Mouse (Mus musculus): ENCODE results near the gene Rtraf. TPM values are rescaled to one million over a fixed set of nuclear protein-coding genes. Genes with fewer than 3 reads are reported as not detected.

The Rtraf gene
- polyA plus RNA-seq, 1 experiment from 2014 or later: 244 TPM

- H3K9ac ChIP-seq (replicated peaks): no peak overlapping the region
- H3K27ac ChIP-seq: no peak overlapping the region
- 0 out of 2 replicates have a peak, but pooled peaks cover 6% of the 10 kb centered on the region for H3K27me3 ChIP-seq
- H3K4me3 ChIP-seq (replicated peaks): no peak overlapping the region
- peaks cover 15% of the 10 kb centered on the region for H3K36me3 ChIP-seq
- H3K9me3 ChIP-seq: no peaks in the 10 kb centered on the region
- ATAC-seq (ENCODE audit: insufficient number of reproducible peaks, insufficient read depth, low FRiP score, low TSS enrichment, low read depth): no peak
- WGBS: 79% methylated on average over 11 of the region's 11 CpGs
- H3K4me2 ChIP-seq: no peak overlapping the region
- peaks cover 11% of the 10 kb centered on the region for H3K4me1 ChIP-seq (replicated peaks)
Measured at GRCm38 (mm10) chr14:19825481-19825880, 1.9 kb upstream of the Rtraf start.

- H3K27ac ChIP-seq: no peak overlapping the region
- no peaks in the 10 kb centered on the region for H3K27me3 ChIP-seq
- peaks cover 41% of the 10 kb centered on the region for H3K36me3 ChIP-seq
- H3K4me3 ChIP-seq (replicated peaks): no peak overlapping the region
- whole genome bisulfite sequencing: 97% methylated on average over 5 of the region's 5 CpGs
- H3K9me3 ChIP-seq: no peaks in the 10 kb centered on the region
- peaks cover 11% of the 10 kb centered on the region for H3K4me1 ChIP-seq (replicated peaks)
- no peak overlapping the region for H3K4me2 ChIP-seq
- ATAC-seq (ENCODE audit: insufficient number of reproducible peaks, insufficient read depth, low FRiP score, low TSS enrichment, low read depth): no peak
- H3K9ac ChIP-seq (replicated peaks): no peak overlapping the region
Measured at GRCm38 (mm10) chr14:19821686-19822085, 1.9 kb downstream of the Rtraf start.

GRCm38 (mm10) chr14:19817949-19818348 is 5.7 kb downstream of the Rtraf start:
- Histone ChIP-seq H3K4me3 (replicated peaks) (no peak overlapping the region), H3K36me3 (peaks cover 76% of the 10 kb centered on the region), H3K4me2 (no peak overlapping the region), H3K27me3 (no peaks in the 10 kb centered on the region), H3K27ac (no peak overlapping the region), H3K9me3 (no peaks in the 10 kb centered on the region), H3K9ac (replicated peaks) (no peak overlapping the region), H3K4me1 (replicated peaks) (peaks cover 7% of the 10 kb centered on the region)
- no peak for ATAC-seq (ENCODE audit: insufficient number of reproducible peaks, insufficient read depth, low FRiP score, low TSS enrichment, low read depth)
- 8% methylated on average over 1 of the region's 1 CpGs for WGBS

- no peaks in the 10 kb centered on the region for H3K4me1 ChIP-seq (replicated peaks)
- H3K9ac ChIP-seq (replicated peaks): no peak overlapping the region
- H3K4me3 ChIP-seq (replicated peaks): no peak overlapping the region
- no peaks in the 10 kb centered on the region for H3K27me3 ChIP-seq
- no peak overlapping the region for H3K4me2 ChIP-seq
- H3K9me3 ChIP-seq: no peaks in the 10 kb centered on the region
- ATAC-seq (ENCODE audit: insufficient number of reproducible peaks, insufficient read depth, low FRiP score, low TSS enrichment, low read depth): no peak
- 89% methylated on average over 2 of the region's 2 CpGs for WGBS
- H3K36me3 ChIP-seq: peaks cover 75% of the 10 kb centered on the region
- no peak overlapping the region for H3K27ac ChIP-seq
Measured at GRCm38 (mm10) chr14:19813061-19813460, 10.6 kb downstream of the Rtraf start.

- no peaks in the 10 kb centered on the region for H3K27me3 ChIP-seq
- no peak for ATAC-seq (ENCODE audit: insufficient number of reproducible peaks, insufficient read depth, low FRiP score, low TSS enrichment, low read depth)
- H3K9ac ChIP-seq (replicated peaks): no peak overlapping the region
- no peaks in the 10 kb centered on the region for H3K4me1 ChIP-seq (replicated peaks)
- 85% methylated on average over 10 of the region's 10 CpGs for WGBS
- no peaks in the 10 kb centered on the region for H3K9me3 ChIP-seq
- no peak overlapping the region for H3K27ac ChIP-seq
- peaks cover 83% of the 10 kb centered on the region for H3K36me3 ChIP-seq
- H3K4me2 ChIP-seq: no peak overlapping the region
- H3K4me3 ChIP-seq (replicated peaks): no peak overlapping the region
Measured at GRCm38 (mm10) chr14:19809934-19810333, 13.7 kb downstream of the Rtraf start.

GRCm38 (mm10) chr14:19807858-19808257 is 15.8 kb downstream of the Rtraf start:
- H3K9me3 ChIP-seq: no peaks in the 10 kb centered on the region
- no peak overlapping the region for H3K4me3 ChIP-seq (replicated peaks)
- no peak overlapping the region for H3K27ac ChIP-seq
- no peaks in the 10 kb centered on the region for H3K4me1 ChIP-seq (replicated peaks)
- WGBS: 85% methylated on average over 2 of the region's 2 CpGs
- no peak overlapping the region for H3K4me2 ChIP-seq
- H3K36me3 ChIP-seq: peaks cover 82% of the 10 kb centered on the region
- H3K9ac ChIP-seq (replicated peaks): no peak overlapping the region
- ATAC-seq (ENCODE audit: insufficient number of reproducible peaks, insufficient read depth, low FRiP score, low TSS enrichment, low read depth): no peak
- no peaks in the 10 kb centered on the region for H3K27me3 ChIP-seq

GRCm38 (mm10) chr14:19807339-19807738 is 16.3 kb downstream of the Rtraf start:
- H3K27me3 ChIP-seq: no peaks in the 10 kb centered on the region
- WGBS: 68% methylated on average over 3 of the region's 3 CpGs
- no peak overlapping the region for H3K27ac ChIP-seq
- H3K4me1 ChIP-seq (replicated peaks): no peaks in the 10 kb centered on the region
- H3K4me3 ChIP-seq (replicated peaks): no peak overlapping the region
- no peak overlapping the region for H3K4me2 ChIP-seq
- H3K9ac ChIP-seq (replicated peaks): no peak overlapping the region
- ATAC-seq (ENCODE audit: insufficient number of reproducible peaks, insufficient read depth, low FRiP score, low TSS enrichment, low read depth): no peak
- peaks cover 82% of the 10 kb centered on the region for H3K36me3 ChIP-seq
- no peaks in the 10 kb centered on the region for H3K9me3 ChIP-seq

GRCm38 (mm10) chr14:19803623-19804022 is 20.0 kb downstream of the Rtraf start:
- H3K4me1 ChIP-seq (replicated peaks): no peaks in the 10 kb centered on the region
- no peak overlapping the region; the same call in 1 of the 2 replicates for H3K27ac ChIP-seq
- WGBS: 70% methylated on average over 10 of the region's 10 CpGs
- no peak overlapping the region for H3K4me3 ChIP-seq (replicated peaks)
- no peak overlapping the region for H3K4me2 ChIP-seq
- H3K9ac ChIP-seq (replicated peaks): no peak overlapping the region
- H3K27me3 ChIP-seq: no peaks in the 10 kb centered on the region
- peaks cover 92% of the 10 kb centered on the region for H3K36me3 ChIP-seq
- ATAC-seq (ENCODE audit: insufficient number of reproducible peaks, insufficient read depth, low FRiP score, low TSS enrichment, low read depth): no peak
- H3K9me3 ChIP-seq: no peaks in the 10 kb centered on the region

- Histone ChIP-seq H3K4me1 (replicated peaks) (no peaks in the 10 kb centered on the region), H3K27me3 (no peaks in the 10 kb centered on the region), H3K9ac (replicated peaks) (no peak overlapping the region), H3K36me3 (peaks cover 95% of the 10 kb centered on the region), H3K27ac (no peak overlapping the region; the same call in 1 of the 2 replicates), H3K4me2 (no peak overlapping the region), H3K4me3 (replicated peaks) (no peak overlapping the region), H3K9me3 (no peaks in the 10 kb centered on the region)
- ATAC-seq (ENCODE audit: insufficient number of reproducible peaks, insufficient read depth, low FRiP score, low TSS enrichment, low read depth): no peak
- WGBS: 77% methylated on average over 4 of the region's 4 CpGs
Measured at GRCm38 (mm10) chr14:19803222-19803621, 20.4 kb downstream of the Rtraf start.

GRCm38 (mm10) chr14:19801474-19802215 is 22.0 kb downstream of the Rtraf start:
- ATAC-seq (ENCODE audit: insufficient number of reproducible peaks, insufficient read depth, low FRiP score, low TSS enrichment, low read depth): no peak
- 89% methylated on average over 8 of the region's 8 CpGs for WGBS
- H3K36me3 ChIP-seq: peaks cover 95% of the 10 kb centered on the region
- H3K9ac ChIP-seq (replicated peaks): no peak overlapping the region
- H3K4me1 ChIP-seq (replicated peaks): no peaks in the 10 kb centered on the region
- no peak overlapping the region for H3K27ac ChIP-seq
- no peaks in the 10 kb centered on the region for H3K27me3 ChIP-seq
- no peak overlapping the region for H3K4me2 ChIP-seq
- H3K4me3 ChIP-seq (replicated peaks): no peak overlapping the region
- no peaks in the 10 kb centered on the region for H3K9me3 ChIP-seq

- no peak overlapping the region for H3K9ac ChIP-seq (replicated peaks)
- H3K4me2 ChIP-seq: no peak overlapping the region
- no peaks in the 10 kb centered on the region for H3K4me1 ChIP-seq (replicated peaks)
- no peak for ATAC-seq (ENCODE audit: insufficient number of reproducible peaks, insufficient read depth, low FRiP score, low TSS enrichment, low read depth)
- H3K36me3 ChIP-seq: peaks cover 92% of the 10 kb centered on the region
- no peak overlapping the region for H3K27ac ChIP-seq
- WGBS: 53% methylated on average over 2 of the region's 2 CpGs
- H3K9me3 ChIP-seq: no peaks in the 10 kb centered on the region
- no peak overlapping the region for H3K4me3 ChIP-seq (replicated peaks)
- no peaks in the 10 kb centered on the region for H3K27me3 ChIP-seq
Measured at GRCm38 (mm10) chr14:19800485-19800884, 23.1 kb downstream of the Rtraf start.
